Mouse (Mus musculus) limb, embryonic 14.5 days (tissue): ENCODE data around the gene Cd300e. TPM values are rescaled to one million over a fixed set of nuclear protein-coding genes. Genes with fewer than 3 reads are reported as not detected.
"Not testable (repeated sequence)": the region's sequence is repeated elsewhere in the genome, so short reads cannot be mapped to it uniquely, and the experiment has no call there.

Source experiments
- ATAC-seq: fragments of 200-750 bp; cut with Nextera tagmentation; 2 replicates; pipeline ENCODE4 v1.8.0; 2017; ENCODE audit warnings: low read depth, moderate number of reproducible peaks, moderate TSS enrichment; ENCODE audit not compliant: low FRiP score
- DNase-seq: peaks from one replicate; pipeline ENCODE4 v3.0.0-alpha.2; 2015; ENCODE audit warnings: low spot score
- H3K27ac ChIP-seq: fragments of 300-500 bp; sonication (generic); replicated peaks from 2 replicates; pipeline ENCODE4 v1.5.1; 2014; ENCODE audit warnings: low read depth, mild to moderate bottlenecking, low read length, moderate library complexity, mixed read lengths
- H3K27me3 ChIP-seq: fragments of 300-500 bp; sonication (generic); 2 replicates; pipeline ENCODE4 v1.6.1; 2014; ENCODE audit warnings: low read length, mixed read lengths; ENCODE audit not compliant: control insufficient read depth, insufficient read depth
- H3K36me3 ChIP-seq: fragments of 300-500 bp; sonication (generic); 2 replicates; pipeline ENCODE4 v1.6.1; 2014; ENCODE audit warnings: mild to moderate bottlenecking, low read length, moderate library complexity, mixed read lengths; ENCODE audit not compliant: control insufficient read depth, insufficient read depth
- H3K4me1 ChIP-seq: fragments of 300-500 bp; sonication (generic); 2 replicates; pipeline ENCODE4 v1.6.1; 2014; ENCODE audit warnings: antibody characterized with exemption, low read length, mixed read lengths; ENCODE audit not compliant: control insufficient read depth, insufficient read depth
- H3K4me2 ChIP-seq: fragments of 300-500 bp; sonication (generic); replicated peaks from 2 replicates; pipeline ENCODE4 v1.6.1; 2014; ENCODE audit warnings: low read depth, mild to moderate bottlenecking, low read length, moderate library complexity; ENCODE audit not compliant: severe bottlenecking
- H3K4me3 ChIP-seq: fragments of 300-500 bp; sonication (generic); replicated peaks from 2 replicates; pipeline ENCODE4 v1.5.1; 2014; ENCODE audit warnings: low read length
- H3K9ac ChIP-seq: fragments of 300-500 bp; sonication (generic); 2 replicates; pipeline ENCODE4 v1.6.1; 2014; ENCODE audit warnings: mild to moderate bottlenecking, low read depth, low read length, moderate library complexity; ENCODE audit not compliant: severe bottlenecking
- H3K9me3 ChIP-seq: fragments of 300-500 bp; sonication (generic); 2 replicates; pipeline ENCODE4 v1.6.1; 2016; ENCODE audit warnings: low read length; ENCODE audit not compliant: control insufficient read depth
- POLR2A ChIP-seq: fragments of 200-500 bp; IDR thresholded peaks from 2 replicates; pipeline ENCODE4 v1.8.0; 2012; ENCODE audit warnings: inconsistent platforms, mild to moderate bottlenecking, moderate library complexity, borderline replicate concordance; ENCODE audit not compliant: insufficient read depth, insufficient read length; ENCODE audit errors: extremely low read depth
- WGBS: fragments of 180-500 bp; shearing (Covaris S2); extraction: QIAGEN DNeasy Blood & Tissue Kit; methylation state at CpG from one replicate; pipeline ENCODE4 v1.1.7; 2014; 5-methylcytosine and 5-hydroxymethylcytosine counted together
- polyA plus RNA-seq, 2 experiments: library from polyadenylated mRNA; depleted of rRNA in 1 of 2; stranded (reverse) in 1 of 2; unstranded in 1 of 2; fragments of >200 nt; fragmentation: Nextera tagmentation in 1 of 2; extraction: Ambion mirVana in 1 of 2; gene quantifications; 2 replicates each; pipeline versions ENCODE4 v1.2.1 to v1.2.3; 2012 to 2014

Cd300e gene
- polyA plus RNA-seq, 2 experiments: 0.08 to 0.10 TPM

GRCm38 (mm10) chr11:115049282-115049895 lies 12.6 kb downstream of the Cd300e start:
- no peaks in the 10 kb centered on the region for H3K9me3 ChIP-seq
- 40% methylated on average over 3 of the region's 3 CpGs for WGBS
- H3K9ac ChIP-seq: no peak overlapping the region
- no peak overlapping the region for H3K4me3 ChIP-seq
- TF ChIP-seq POLR2A: no peak
- no peak overlapping the region for H3K27ac ChIP-seq
- H3K36me3 ChIP-seq: no peaks in the 10 kb centered on the region
- H3K27me3 ChIP-seq: no peaks in the 10 kb centered on the region
- no peak overlapping the region for H3K4me2 ChIP-seq
- ATAC-seq (no peak), DNase-seq (no peak)
- H3K4me1 ChIP-seq: no peaks in the 10 kb centered on the region

GRCm38 (mm10) chr11:115048259-115048658 lies 13.7 kb downstream of the Cd300e start, which contains the start of gene Cd300ld3:
Cd300ld3 (minus strand) TSS chr11:115048409.
- Histone ChIP-seq H3K4me3 (no peak within 1 kb of the TSS), H3K4me1 (no peaks in the 10 kb centered on the region), H3K27ac (no peak within 1 kb of the TSS), H3K36me3 (no peaks in the 10 kb centered on the region), H3K9ac (no peak within 1 kb of the TSS), H3K9me3 (no peaks in the 10 kb centered on the region), H3K4me2 (no peak within 1 kb of the TSS), H3K27me3 (no peaks in the 10 kb centered on the region)
- no peak for TF ChIP-seq POLR2A
- DNase-seq (no peak), ATAC-seq (no peak)
- 84% methylated on average over 2 of the region's 2 CpGs for WGBS

- not testable (repeated sequence) for H3K9me3 ChIP-seq, DNase-seq, H3K4me3 ChIP-seq, H3K4me1 ChIP-seq, ATAC-seq, H3K36me3 ChIP-seq, H3K27ac ChIP-seq, H3K9ac ChIP-seq, H3K4me2 ChIP-seq, H3K27me3 ChIP-seq
- WGBS: no CpG with 5 or more reads among the region's 6 CpGs
Measured at GRCm38 (mm10) chr11:115037669-115038068, 24.3 kb downstream of the Cd300e start, which contains the start of gene Cd300ld5. Cd300ld5 (minus strand) TSS chr11:115037769.

- H3K4me1 ChIP-seq, H3K36me3 ChIP-seq, H3K9ac ChIP-seq, H3K4me2 ChIP-seq, H3K9me3 ChIP-seq, H3K27ac ChIP-seq, DNase-seq, H3K27me3 ChIP-seq, H3K4me3 ChIP-seq, ATAC-seq: not testable (repeated sequence)
- WGBS: no CpG with 5 or more reads among the region's 6 CpGs
Measured at GRCm38 (mm10) chr11:115026912-115027311, 35.1 kb downstream of the Cd300e start, which contains the start of gene Cd300ld4. Cd300ld4 (minus strand) TSS chr11:115027012.

- not testable (repeated sequence) for H3K9me3 ChIP-seq, H3K27ac ChIP-seq, H3K9ac ChIP-seq, H3K4me3 ChIP-seq, H3K27me3 ChIP-seq, H3K4me1 ChIP-seq, DNase-seq, H3K36me3 ChIP-seq, H3K4me2 ChIP-seq, ATAC-seq
- WGBS: no CpG with 5 or more reads among the region's 7 CpGs
Measured at GRCm38 (mm10) chr11:115016093-115016492, 45.9 kb downstream of the Cd300e start, which contains the start of gene Cd300ld2. Cd300ld2 (minus strand) TSS chr11:115016193.

- H3K4me1 ChIP-seq: no peaks in the 10 kb centered on the region
- H3K9ac ChIP-seq: no peak overlapping the region
- H3K9me3 ChIP-seq: no peaks in the 10 kb centered on the region
- no peak overlapping the region for H3K4me3 ChIP-seq
- no peak overlapping the region for H3K4me2 ChIP-seq
- DNase-seq: no peak
- TF ChIP-seq POLR2A: no peak
- H3K36me3 ChIP-seq: no peaks in the 10 kb centered on the region
- H3K27me3 ChIP-seq: no peaks in the 10 kb centered on the region
- whole genome bisulfite sequencing: 86% methylated on average over 5 of the region's 5 CpGs
- H3K27ac ChIP-seq: no peak overlapping the region
- no peak for ATAC-seq
Measured at GRCm38 (mm10) chr11:115004070-115004469, 57.9 kb downstream of the Cd300e start.

Other genes with a start within 250 kb of the Cd300e start
- 34.1 and 48.8 TPM in 2 replicates for gene Gprc5c, start 211.0 kb downstream of the Cd300e start, polyA plus RNA-seq (2012; rRNA removed)
- 35.5 and 42.3 TPM in 2 replicates for gene Gprc5c, start 211.0 kb downstream of the Cd300e start, polyA plus RNA-seq (2014; fragmentation: Nextera tagmentation; extraction: Ambion mirVana)
- gene Cd300a, start 172.1 kb downstream of the Cd300e start, polyA plus RNA-seq (2012; rRNA removed): 2.2 and 3.1 TPM in 2 replicates
- 1.2 and 1.5 TPM in 2 replicates for gene Cd300a, start 172.1 kb downstream of the Cd300e start, polyA plus RNA-seq (2014; fragmentation: Nextera tagmentation; extraction: Ambion mirVana)
- 0.33 TPM in 2 replicates for gene Cd300lb, start 127.8 kb downstream of the Cd300e start, polyA plus RNA-seq (2012; rRNA removed)
- 0.32 and 0.82 TPM in 2 replicates for gene Cd300lb, start 127.8 kb downstream of the Cd300e start, polyA plus RNA-seq (2014; fragmentation: Nextera tagmentation; extraction: Ambion mirVana)
- gene Cd300c, start 93.0 kb downstream of the Cd300e start, polyA plus RNA-seq (2012; rRNA removed): not detected in 2 replicates
- not detected in 2 replicates for gene Cd300c, start 93.0 kb downstream of the Cd300e start, polyA plus RNA-seq (2014; fragmentation: Nextera tagmentation; extraction: Ambion mirVana)
- gene Cd300ld, start 72.3 kb downstream of the Cd300e start, polyA plus RNA-seq (2012; rRNA removed): 0.13 and 0.22 TPM in 2 replicates
- 0.29 and 0.36 TPM in 2 replicates for gene Cd300ld, start 72.3 kb downstream of the Cd300e start, polyA plus RNA-seq (2014; fragmentation: Nextera tagmentation; extraction: Ambion mirVana)
- gene Cd300c2, start 60.3 kb downstream of the Cd300e start, polyA plus RNA-seq (2012; rRNA removed): 2.4 and 2.7 TPM in 2 replicates
- gene Cd300c2, start 60.3 kb downstream of the Cd300e start, polyA plus RNA-seq (2014; fragmentation: Nextera tagmentation; extraction: Ambion mirVana): 4.0 and 4.1 TPM in 2 replicates
- gene Cd300ld2, start 46.0 kb downstream of the Cd300e start, polyA plus RNA-seq (2012; rRNA removed): 0.23 TPM in 1 of 2 replicates, not detected in the other
- gene Cd300ld2, start 46.0 kb downstream of the Cd300e start, polyA plus RNA-seq (2014; fragmentation: Nextera tagmentation; extraction: Ambion mirVana): not detected in 2 replicates
- gene Cd300ld4, start 35.2 kb downstream of the Cd300e start, polyA plus RNA-seq (2012; rRNA removed): 0.18 TPM in 1 of 2 replicates, not detected in the other
- not detected in 2 replicates for gene Cd300ld4, start 35.2 kb downstream of the Cd300e start, polyA plus RNA-seq (2014; fragmentation: Nextera tagmentation; extraction: Ambion mirVana)
- 0.24 and 0.48 TPM in 2 replicates for gene Cd300ld5, start 24.4 kb downstream of the Cd300e start, polyA plus RNA-seq (2012; rRNA removed)
- not detected in 2 replicates for gene Cd300ld5, start 24.4 kb downstream of the Cd300e start, polyA plus RNA-seq (2014; fragmentation: Nextera tagmentation; extraction: Ambion mirVana)
- gene Cd300ld3, start 13.8 kb downstream of the Cd300e start, polyA plus RNA-seq (2012; rRNA removed): 0.37 and 0.65 TPM in 2 replicates
- gene Cd300ld3, start 13.8 kb downstream of the Cd300e start, polyA plus RNA-seq (2014; fragmentation: Nextera tagmentation; extraction: Ambion mirVana): not detected in 2 replicates
- gene Rab37, start 29.3 kb upstream of the Cd300e start, polyA plus RNA-seq (2012; rRNA removed): 1.5 and 1.7 TPM in 2 replicates
- gene Rab37, start 29.3 kb upstream of the Cd300e start, polyA plus RNA-seq (2014; fragmentation: Nextera tagmentation; extraction: Ambion mirVana): 1.5 and 1.8 TPM in 2 replicates
- 0.35 and 0.65 TPM in 2 replicates for gene Cd300lf, start 71.8 kb upstream of the Cd300e start, polyA plus RNA-seq (2012; rRNA removed)
- 0.14 and 0.29 TPM in 2 replicates for gene Cd300lf, start 71.8 kb upstream of the Cd300e start, polyA plus RNA-seq (2014; fragmentation: Nextera tagmentation; extraction: Ambion mirVana)
- 19.1 and 22.0 TPM in 2 replicates for gene Slc9a3r1, start 101.2 kb upstream of the Cd300e start, polyA plus RNA-seq (2012; rRNA removed)
- gene Slc9a3r1, start 101.2 kb upstream of the Cd300e start, polyA plus RNA-seq (2014; fragmentation: Nextera tagmentation; extraction: Ambion mirVana): 29.9 and 33.7 TPM in 2 replicates
- gene Tmem104, start 125.3 kb upstream of the Cd300e start, polyA plus RNA-seq (2012; rRNA removed): 9.2 and 16.9 TPM in 2 replicates
- gene Tmem104, start 125.3 kb upstream of the Cd300e start, polyA plus RNA-seq (2014; fragmentation: Nextera tagmentation; extraction: Ambion mirVana): 11.4 and 12.4 TPM in 2 replicates
- 25.6 and 32.1 TPM in 2 replicates for gene Nat9, start 125.7 kb upstream of the Cd300e start, polyA plus RNA-seq (2012; rRNA removed)
- gene Nat9, start 125.7 kb upstream of the Cd300e start, polyA plus RNA-seq (2014; fragmentation: Nextera tagmentation; extraction: Ambion mirVana): 20.0 and 24.3 TPM in 2 replicates
- 0.20 and 0.21 TPM in 2 replicates for gene Grin2c, start 205.1 kb upstream of the Cd300e start, polyA plus RNA-seq (2012; rRNA removed)
- gene Grin2c, start 205.1 kb upstream of the Cd300e start, polyA plus RNA-seq (2014; fragmentation: Nextera tagmentation; extraction: Ambion mirVana): not detected in 2 replicates
- gene Fdxr, start 214.9 kb upstream of the Cd300e start, polyA plus RNA-seq (2012; rRNA removed): 16.8 and 21.8 TPM in 2 replicates
- 11.5 and 13.0 TPM in 2 replicates for gene Fdxr, start 214.9 kb upstream of the Cd300e start, polyA plus RNA-seq (2014; fragmentation: Nextera tagmentation; extraction: Ambion mirVana)
- 0.35 and 0.40 TPM in 2 replicates for gene Fads6, start 235.5 kb upstream of the Cd300e start, polyA plus RNA-seq (2012; rRNA removed)
- 0.12 TPM in 1 of 2 replicates, not detected in the other for gene Fads6, start 235.5 kb upstream of the Cd300e start, polyA plus RNA-seq (2014; fragmentation: Nextera tagmentation; extraction: Ambion mirVana)
- 0.29 and 0.44 TPM in 2 replicates for gene Otop2, start 245.0 kb upstream of the Cd300e start, polyA plus RNA-seq (2012; rRNA removed)
- gene Otop2, start 245.0 kb upstream of the Cd300e start, polyA plus RNA-seq (2014; fragmentation: Nextera tagmentation; extraction: Ambion mirVana): 0.08 and 0.19 TPM in 2 replicates